Mouse (Mus musculus) retina, postnatal 1 day (tissue): ENCODE data around the gene Elmo1.

Source experiments
- DNase-seq: peaks from one replicate; pipeline ENCODE4 v3.0.0-alpha.2; 2012

Elmo1 gene

GRCm38 (mm10) chr13:20094916-20095700 lies 4.7 kb downstream of the Elmo1 start:
- DNase-seq, result no peak

- DNase-seq, result no peak
These were observed 6.7 kb downstream of the Elmo1 start for GRCm38 (mm10) chr13:20097006-20097617.

GRCm38 (mm10) chr13:20097934-20098593 lies 7.7 kb downstream of the Elmo1 start:
- DNase-seq, result no peak

- DNase-seq, result no peak
These were observed 8.2 kb downstream of the Elmo1 start for GRCm38 (mm10) chr13:20098594-20098965.

- DNase-seq, result peak; percentile 58
These were observed 9.2 kb downstream of the Elmo1 start for GRCm38 (mm10) chr13:20099546-20099945.

- DNase-seq, result no peak
These were observed 10.0 kb downstream of the Elmo1 start for GRCm38 (mm10) chr13:20100357-20100756.

- DNase-seq, result no peak
These were observed 11.3 kb downstream of the Elmo1 start for GRCm38 (mm10) chr13:20101691-20102090.

GRCm38 (mm10) chr13:20104791-20105190 lies 14.4 kb downstream of the Elmo1 start:
- no peak for DNase-seq

GRCm38 (mm10) chr13:20105996-20106395 lies 15.6 kb downstream of the Elmo1 start:
- DNase-seq, result no peak

- DNase-seq, result no peak
These were observed 17.6 kb downstream of the Elmo1 start for GRCm38 (mm10) chr13:20107953-20108498.

- no peak for DNase-seq
These were observed 18.6 kb downstream of the Elmo1 start for GRCm38 (mm10) chr13:20108956-20109355.

- no peak for DNase-seq
These were observed 19.1 kb downstream of the Elmo1 start for GRCm38 (mm10) chr13:20109446-20109845.

GRCm38 (mm10) chr13:20109987-20110680 lies 19.7 kb downstream of the Elmo1 start:
- DNase-seq, result no peak

GRCm38 (mm10) chr13:20111256-20111800 lies 20.9 kb downstream of the Elmo1 start:
- no peak for DNase-seq

GRCm38 (mm10) chr13:20115131-20115907 lies 24.9 kb downstream of the Elmo1 start:
- DNase-seq, result no peak

- DNase-seq, result no peak
These were observed 25.6 kb downstream of the Elmo1 start for GRCm38 (mm10) chr13:20116019-20116418.

GRCm38 (mm10) chr13:20116868-20117510 lies 26.6 kb downstream of the Elmo1 start:
- DNase-seq, result peak; percentile 53

GRCm38 (mm10) chr13:20117691-20118090 lies 27.3 kb downstream of the Elmo1 start:
- DNase-seq, result no peak

GRCm38 (mm10) chr13:20118909-20119308 lies 28.5 kb downstream of the Elmo1 start:
- no peak for DNase-seq

GRCm38 (mm10) chr13:20120723-20121122 lies 30.3 kb downstream of the Elmo1 start:
- DNase-seq, result no peak

- no peak for DNase-seq
These were observed 31.1 kb downstream of the Elmo1 start for GRCm38 (mm10) chr13:20121385-20122043.
